25 mouse cellular contexts compared by ENCODE assay signal in genomic region chr4:44783566-44784292, GRCm38 (mm10). TPM values are rescaled to one million over a fixed set of nuclear protein-coding genes. Genes with fewer than 3 reads are reported as not detected.
DNase-seq lines count a peak whose midpoint lies in the region; ATAC-seq and TF ChIP-seq lines count a peak whose summit lies in the region.
"Had no signal": no experiment of that assay in that cellular context is flagged by ENCODE, and none has a peak within 500 bp of the region (broad histone marks: within the 10 kb centered on the region; RNA-seq: fewer than 3 reads in every experiment).

No protein-coding gene starts in this region.

- no peak for ATAC-seq in midbrain, embryonic 15.5 days (replicated peaks)
- ATAC-seq in midbrain, embryonic 14.5 days (ENCODE audit: low FRiP score, low TSS enrichment) = no peak
- no peak for ATAC-seq in midbrain, embryonic 16.5 days
- ATAC-seq: forebrain, embryonic 14.5 days; forebrain, embryonic 16.5 days; Patski had no signal

- no peaks in the 10 kb centered on the region for H3K9me3 ChIP-seq in midbrain, embryonic 10.5 days (replicated peaks)
- no peaks in the 10 kb centered on the region for H3K9me3 ChIP-seq in midbrain, embryonic 15.5 days
- no peaks in the 10 kb centered on the region for H3K9me3 ChIP-seq in midbrain, embryonic 14.5 days (ENCODE audit: control insufficient read depth, low read length)
- no peaks in the 10 kb centered on the region for H3K9me3 ChIP-seq in midbrain, embryonic 16.5 days (replicated peaks; ENCODE audit: control insufficient read depth, low read length, poor library complexity, severe bottlenecking)
- H3K9me3 ChIP-seq: embryonic facial prominence, embryonic 13.5 days; embryonic facial prominence, embryonic 15.5 days; forebrain, embryonic 10.5 days; forebrain, embryonic 12.5 days; G1E had no signal

- no peaks in the 10 kb centered on the region for H3K36me3 ChIP-seq in midbrain, embryonic 10.5 days
- H3K36me3 ChIP-seq in midbrain, embryonic 15.5 days (replicated peaks) = no peaks in the 10 kb centered on the region
- no peaks in the 10 kb centered on the region for H3K36me3 ChIP-seq in midbrain, embryonic 14.5 days (ENCODE audit: control insufficient read depth, insufficient read depth, low read length)
- H3K36me3 ChIP-seq in midbrain, embryonic 16.5 days (ENCODE audit: control insufficient read depth, insufficient read depth, low read length) = no peaks in the 10 kb centered on the region
- H3K36me3 ChIP-seq: embryonic facial prominence, embryonic 13.5 days; embryonic facial prominence, embryonic 15.5 days; forebrain, embryonic 10.5 days; forebrain, embryonic 12.5 days had no signal

- no peaks in the 10 kb centered on the region for H3K27me3 ChIP-seq in midbrain, embryonic 10.5 days (ENCODE audit: low read depth, poor library complexity, severe bottlenecking)
- no peaks in the 10 kb centered on the region for H3K27me3 ChIP-seq in midbrain, embryonic 15.5 days (replicated peaks)
- peaks cover 6% of the 10 kb centered on the region for H3K27me3 ChIP-seq in midbrain, embryonic 14.5 days (ENCODE audit: control insufficient read depth, insufficient read depth, low read length)
- no peaks in the 10 kb centered on the region for H3K27me3 ChIP-seq in midbrain, embryonic 16.5 days (ENCODE audit: control insufficient read depth, insufficient read depth, low read depth, low read length)
- no peaks in the 10 kb centered on the region for H3K27me3 ChIP-seq in cerebellum, adult 2 months (ENCODE audit: control insufficient read depth, insufficient read depth, low read length)
- H3K27me3 ChIP-seq: embryonic facial prominence, embryonic 13.5 days; embryonic facial prominence, embryonic 15.5 days; forebrain, embryonic 12.5 days; Patski had no signal

- H3K4me2 ChIP-seq in midbrain, embryonic 15.5 days = no peak overlapping the region
- H3K4me2 ChIP-seq in midbrain, embryonic 14.5 days (ENCODE audit: low read length) = peak overlapping the region; percentile 0; the same call in 1 of the 2 replicates
- H3K4me2 ChIP-seq in midbrain, embryonic 16.5 days (ENCODE audit: low read length) = no peak overlapping the region
- H3K4me2 ChIP-seq: embryonic facial prominence, embryonic 13.5 days; embryonic facial prominence, embryonic 15.5 days; forebrain, embryonic 12.5 days had no signal

- peak overlapping the region; percentile 59 for H3K27ac ChIP-seq in midbrain, embryonic 10.5 days (replicated peaks)
- H3K27ac ChIP-seq in midbrain, embryonic 15.5 days = no peak overlapping the region
- no peak overlapping the region for H3K27ac ChIP-seq in midbrain, embryonic 14.5 days (replicated peaks; ENCODE audit: low read depth, low read length)
- no peak overlapping the region for H3K27ac ChIP-seq in midbrain, embryonic 16.5 days (ENCODE audit: low read length)
- H3K27ac ChIP-seq in cerebellum, adult 2 months (ENCODE audit: insufficient read depth, low read length) = no peak overlapping the region
- H3K27ac ChIP-seq: embryonic facial prominence, embryonic 13.5 days; embryonic facial prominence, embryonic 15.5 days; forebrain, embryonic 10.5 days; forebrain, embryonic 12.5 days had no signal

- WGBS in midbrain, embryonic 10.5 days = 9% methylated on average over 6 of the region's 6 CpGs
- WGBS in midbrain, embryonic 15.5 days = 19% methylated on average over 6 of the region's 6 CpGs
- 13% methylated on average over 6 of the region's 6 CpGs for WGBS in midbrain, embryonic 14.5 days
- WGBS in midbrain, embryonic 16.5 days = 17% methylated on average over 6 of the region's 6 CpGs
- 63% methylated on average over 6 of the region's 6 CpGs for WGBS in cerebellum, adult 2 months

- no peak overlapping the region for H3K9ac ChIP-seq in midbrain, embryonic 15.5 days
- no peak overlapping the region for H3K9ac ChIP-seq in midbrain, embryonic 14.5 days (replicated peaks; ENCODE audit: low read length)
- no peak overlapping the region for H3K9ac ChIP-seq in midbrain, embryonic 16.5 days (ENCODE audit: low read depth, low read length)
- H3K9ac ChIP-seq: embryonic facial prominence, embryonic 13.5 days; embryonic facial prominence, embryonic 15.5 days; forebrain, embryonic 12.5 days had no signal

- H3K4me3 ChIP-seq in midbrain, embryonic 10.5 days = no peak overlapping the region
- H3K4me3 ChIP-seq in midbrain, embryonic 15.5 days = no peak overlapping the region
- H3K4me3 ChIP-seq in midbrain, embryonic 14.5 days (replicated peaks; ENCODE audit: low read depth, low read length) = no peak overlapping the region
- H3K4me3 ChIP-seq in midbrain, embryonic 16.5 days (ENCODE audit: low read depth, low read length) = no peak overlapping the region
- no peak overlapping the region for H3K4me3 ChIP-seq in cerebellum, adult 2 months (replicated peaks; ENCODE audit: insufficient read depth, low read depth, low read length)
- H3K4me3 ChIP-seq: embryonic facial prominence, embryonic 13.5 days; embryonic facial prominence, embryonic 15.5 days; erythroblast, embryonic 14.5 days; forebrain, embryonic 10.5 days; forebrain, embryonic 12.5 days had no signal

- no peak for TF ChIP-seq POLR2A in cerebellum, adult 2 months (IDR thresholded peaks at IDR 0.05; ENCODE audit: borderline replicate concordance, insufficient read depth, low read length)

- DNase-seq in embryo, embryonic 10 days (ENCODE audit: low spot score) = peak; percentile 5
- DNase-seq in embryo, embryonic 9.5 days (ENCODE audit: extremely low spot score) = no peak
- DNase-seq in midbrain, embryonic 10.5 days (ENCODE audit: low spot score) = no peak
- DNase-seq in midbrain, embryonic 14.5 days = no peak
- DNase-seq in R1 (ENCODE audit: low read depth, low spot score) = peak; percentile 22
- DNase-seq in cerebellum, adult 2 months = no peak
- DNase-seq: adrenal gland, adult 8-10 months; adrenal gland, postnatal 14 days; adrenal gland, postnatal 36 days; cerebellum, adult 11-12 months; cerebellum, adult 8-10 months; cerebellum, adult 9-11 months; cerebellum, postnatal 14 days; cerebellum, postnatal 36 days had no signal

- H3K4me1 ChIP-seq in midbrain, embryonic 10.5 days = peaks cover 24% of the 10 kb centered on the region
- H3K4me1 ChIP-seq in midbrain, embryonic 15.5 days = no peaks in the 10 kb centered on the region
- H3K4me1 ChIP-seq in midbrain, embryonic 14.5 days (ENCODE audit: control insufficient read depth, insufficient read depth, low read length) = no peaks in the 10 kb centered on the region
- H3K4me1 ChIP-seq in midbrain, embryonic 16.5 days (ENCODE audit: control insufficient read depth, insufficient read depth, low read length) = no peaks in the 10 kb centered on the region
- no peaks in the 10 kb centered on the region for H3K4me1 ChIP-seq in cerebellum, adult 2 months (ENCODE audit: control insufficient read depth, insufficient read depth, low read length)
- H3K4me1 ChIP-seq: embryonic facial prominence, embryonic 13.5 days; embryonic facial prominence, embryonic 15.5 days had no signal

- TF ChIP-seq CTCF in cerebellum, adult 2 months (IDR thresholded peaks at IDR 0.05; ENCODE audit: borderline replicate concordance, insufficient read depth, low read depth, low read length) = no peak

RNA-seq across cellular contexts. Expression of gene Zcchc7, which starts 28.1 kb away (rescaled TPM):
- 22.4 and 23.6 TPM in 2 replicates for polyA plus RNA-seq in midbrain, embryonic 10.5 days (2016; fragmentation: Nextera tagmentation; extraction: Ambion mirVana)
- polyA plus RNA-seq in midbrain, embryonic 15.5 days (2015; fragmentation: Nextera tagmentation; extraction: Ambion mirVana) = 35.3 and 37.1 TPM in 2 replicates
- 38.3 and 39.8 TPM in 2 replicates for polyA plus RNA-seq in midbrain, embryonic 14.5 days (2014; fragmentation: Nextera tagmentation; extraction: Ambion mirVana)
- 31.2 and 34.7 TPM in 2 replicates for polyA plus RNA-seq in midbrain, embryonic 16.5 days (2015; fragmentation: Nextera tagmentation; extraction: Ambion mirVana)
- 58.0 and 58.1 TPM in 2 replicates for polyA plus RNA-seq in cerebellum, adult 2 months (2012; rRNA removed)

Comparison
In these comparisons a context has a peak if more than half of its experiments do, and no peak if none do; other contexts are left out.
1. DNase-seq: peak in embryo, embryonic 10 days (single experiment) and R1 (single experiment); none in embryo, embryonic 9.5 days (single experiment), midbrain, embryonic 10.5 days (single experiment), midbrain, embryonic 14.5 days (single experiment) and cerebellum, adult 2 months (0 of 2).